ENCODE assay signal across 10 mouse cellular contexts in genomic region chr9:71320246-71321155, GRCm38 (mm10).
A peak's percentile ranks its signal among the peaks of the same experiment; 100 is the strongest.
DNase-seq lines count a peak whose midpoint lies in the region; ATAC-seq and TF ChIP-seq lines count a peak whose summit lies in the region.
"Had no signal": no experiment of that assay in that cellular context is flagged by ENCODE, and none has a peak within 500 bp of the region (broad histone marks: within the 10 kb centered on the region; RNA-seq: fewer than 3 reads in every experiment).

No protein-coding gene starts in this region.

- H3K4me3 ChIP-seq in heart, embryonic 13.5 days = no peak overlapping the region
- no peak overlapping the region for H3K4me3 ChIP-seq in testis, adult 2 months (ENCODE audit: control insufficient read depth, low read depth, low read length)
- H3K4me3 ChIP-seq in forebrain, embryonic 16.5 days (replicated peaks; ENCODE audit: low read length) = no peak overlapping the region
- H3K4me3 ChIP-seq: midbrain, embryonic 12.5 days had no signal

- no peaks in the 10 kb centered on the region for H3K36me3 ChIP-seq in heart, embryonic 13.5 days
- H3K36me3 ChIP-seq in testis, adult 2 months (ENCODE audit: control insufficient read depth, insufficient read depth, low read length) = no peaks in the 10 kb centered on the region
- no peaks in the 10 kb centered on the region for H3K36me3 ChIP-seq in forebrain, embryonic 16.5 days (ENCODE audit: control insufficient read depth, insufficient read depth)
- H3K36me3 ChIP-seq: midbrain, embryonic 12.5 days had no signal

- no peak for DNase-seq in heart, postnatal 25 days (ENCODE audit: low spot score)
- DNase-seq in testis, postnatal 14 days (ENCODE audit: low spot score) = no peak
- DNase-seq in c-Kit-positive CD71-positive TER-119-positive erythroid progenitor cells, embryonic 14.5 days (ENCODE audit: low spot score) = peak; percentile 24
- DNase-seq in spleen, adult 12 weeks (ENCODE audit: low spot score) = no peak
- DNase-seq in spleen, postnatal 10 days (ENCODE audit: low spot score in 2 of 2) = no peak
- DNase-seq: right cerebral cortex, postnatal 25 days had no signal

- no peak for TF ChIP-seq POLR2A in testis, adult 2 months (IDR thresholded peaks at IDR 0.05; ENCODE audit: control insufficient read depth, low read depth, low read length)

- WGBS in heart, embryonic 13.5 days = 54% methylated on average over 11 of the region's 11 CpGs
- 50% methylated on average over 11 of the region's 11 CpGs for WGBS in forebrain, embryonic 16.5 days

- H3K9me3 ChIP-seq in heart, embryonic 13.5 days = no peaks in the 10 kb centered on the region
- H3K9me3 ChIP-seq in forebrain, embryonic 16.5 days (ENCODE audit: control insufficient read depth, low read length) = no peaks in the 10 kb centered on the region
- H3K9me3 ChIP-seq: midbrain, embryonic 12.5 days had no signal

- H3K9ac ChIP-seq in heart, embryonic 13.5 days = no peak overlapping the region
- H3K9ac ChIP-seq in forebrain, embryonic 16.5 days (replicated peaks; ENCODE audit: low read depth, low read length) = no peak overlapping the region
- H3K9ac ChIP-seq: midbrain, embryonic 12.5 days had no signal

- intact Hi-C loops in heart, postnatal 25 days (cut with DNase I) = no loop called here

- ATAC-seq in heart, embryonic 13.5 days (ENCODE audit: extremely low read depth, insufficient number of reproducible peaks, low FRiP score, low TSS enrichment) = no peak
- ATAC-seq in forebrain, embryonic 16.5 days = no peak

- peak overlapping the region; percentile 40; the same call in 1 of the 2 replicates for H3K27ac ChIP-seq in heart, embryonic 13.5 days (replicated peaks)
- no peak overlapping the region for H3K27ac ChIP-seq in testis, adult 2 months (ENCODE audit: control insufficient read depth, insufficient read depth, low read depth, low read length)
- no peak overlapping the region for H3K27ac ChIP-seq in forebrain, embryonic 16.5 days (ENCODE audit: low read length)
- H3K27ac ChIP-seq: midbrain, embryonic 12.5 days had no signal

- H3K27me3 ChIP-seq in heart, embryonic 13.5 days (replicated peaks) = no peaks in the 10 kb centered on the region
- H3K27me3 ChIP-seq in testis, adult 2 months (ENCODE audit: control insufficient read depth, insufficient read depth, low read length) = no peaks in the 10 kb centered on the region
- H3K27me3 ChIP-seq in forebrain, embryonic 16.5 days (replicated peaks; ENCODE audit: control insufficient read depth, insufficient read depth, low read length) = no peaks in the 10 kb centered on the region
- H3K27me3 ChIP-seq: midbrain, embryonic 12.5 days had no signal

- H3K4me2 ChIP-seq in heart, embryonic 13.5 days = no peak overlapping the region
- no peak overlapping the region for H3K4me2 ChIP-seq in forebrain, embryonic 16.5 days (ENCODE audit: low read length)
- H3K4me2 ChIP-seq: midbrain, embryonic 12.5 days had no signal

- TF ChIP-seq CTCF in testis, adult 2 months (IDR thresholded peaks at IDR 0.05; ENCODE audit: control insufficient read depth, insufficient read depth, insufficient replicate concordance, low read depth, low read length) = 0 out of 2 replicates have a peak, but pooled peaks have one; percentile 1

- H3K4me1 ChIP-seq in heart, embryonic 13.5 days = peaks cover 47% of the 10 kb centered on the region
- H3K4me1 ChIP-seq in testis, adult 2 months (ENCODE audit: control insufficient read depth, insufficient read depth, low read length) = peaks cover 2% of the 10 kb centered on the region; the same call in 1 of the 2 replicates
- no peaks in the 10 kb centered on the region for H3K4me1 ChIP-seq in forebrain, embryonic 16.5 days (replicated peaks; ENCODE audit: control insufficient read depth, insufficient read depth, low read length)
- H3K4me1 ChIP-seq: midbrain, embryonic 12.5 days had no signal
